In the genomic region with DNA sequence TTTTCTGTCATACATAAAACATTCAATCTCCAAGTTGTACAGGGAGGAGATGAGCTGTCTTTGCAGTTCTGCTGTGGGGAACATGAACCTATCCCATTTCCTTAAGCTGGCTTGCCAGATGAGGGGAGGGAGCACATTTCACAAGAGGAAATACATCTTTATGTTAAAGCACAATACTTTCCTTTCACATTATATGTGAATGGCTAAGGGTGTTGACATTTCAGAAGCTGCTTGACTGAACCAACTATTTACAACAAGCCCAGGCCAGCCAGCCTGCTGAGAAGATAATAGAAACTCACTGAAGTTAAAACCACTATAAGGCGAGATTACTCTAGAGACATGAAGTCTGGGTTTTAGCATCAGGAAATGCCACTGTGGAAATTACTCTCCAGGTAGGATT, we compare ENCODE assay signal across 28 mouse cellular contexts. TPM values are rescaled to one million over a fixed set of nuclear protein-coding genes. Genes with fewer than 3 reads are reported as not detected.
A peak's percentile ranks its signal among the peaks of the same experiment; 100 is the strongest.
DNase-seq lines count a peak whose midpoint lies in the region; ATAC-seq and TF ChIP-seq lines count a peak whose summit lies in the region.
"Had no signal": no experiment of that assay in that cellular context is flagged by ENCODE, and none has a peak within 500 bp of the region (broad histone marks: within the 10 kb centered on the region; RNA-seq: fewer than 3 reads in every experiment).

No protein-coding gene starts in this region.

- H3K4me2 ChIP-seq in lung, embryonic 14.5 days: no peak overlapping the region
- no peak overlapping the region for H3K4me2 ChIP-seq in embryonic facial prominence, embryonic 14.5 days (ENCODE audit: low read depth, low read length)
- H3K4me2 ChIP-seq: forebrain, embryonic 12.5 days; forebrain, embryonic 15.5 days; heart, embryonic 13.5 days; hindbrain, embryonic 15.5 days had no signal

- no peaks in the 10 kb centered on the region for H3K9me3 ChIP-seq in lung, embryonic 14.5 days (ENCODE audit: low read depth, low read length)
- no peaks in the 10 kb centered on the region for H3K9me3 ChIP-seq in embryonic facial prominence, embryonic 14.5 days (ENCODE audit: control insufficient read depth, low read length)
- H3K9me3 ChIP-seq: forebrain, embryonic 12.5 days; forebrain, embryonic 15.5 days; G1E; heart, embryonic 10.5 days; heart, embryonic 13.5 days; hindbrain, embryonic 15.5 days had no signal

- TF ChIP-seq CTCF in lung, embryonic 14.5 days (IDR thresholded peaks at IDR 0.05; ENCODE audit: low read depth): no peak

- 39% methylated on average over 1 of the region's 1 CpGs for WGBS in lung, embryonic 14.5 days
- WGBS in embryonic facial prominence, embryonic 14.5 days: 26% methylated on average over 1 of the region's 1 CpGs

- peak; percentile 16 for DNase-seq in lung, embryonic 14.5 days
- DNase-seq in lung, postnatal 4 days: no peak
- DNase-seq in 3T3-L1 (ENCODE audit: low read depth, low spot score) (peak; percentile 31), 416B (ENCODE audit: low read depth) (peak; percentile 54)
- DNase-seq in embryonic facial prominence, embryonic 14.5 days (ENCODE audit: low spot score): peak; percentile 72
- DNase-seq in c-Kit-positive CD71-positive TER-119-positive erythroid progenitor cells, embryonic 14.5 days (ENCODE audit: low spot score): no peak
- DNase-seq: adrenal gland, postnatal 10 days; adrenal gland, postnatal 36 days; B cell, adult 2 months; cerebellum, adult 11-12 months; cerebellum, adult 8-10 months; cerebellum, postnatal 10 days; cerebellum, postnatal 36 days; gastrocnemius, postnatal 10 days; gastrocnemius, postnatal 36 days; heart, adult 2 months; heart, postnatal 14 days; heart, postnatal 4 days had no signal

- H3K27ac ChIP-seq in lung, embryonic 14.5 days (ENCODE audit: low read depth): no peak overlapping the region
- no peak overlapping the region for H3K27ac ChIP-seq in embryonic facial prominence, embryonic 14.5 days (replicated peaks; ENCODE audit: low read depth, low read length)
- H3K27ac ChIP-seq: forebrain, embryonic 12.5 days; forebrain, embryonic 15.5 days; heart, adult 2 months; heart, embryonic 10.5 days; heart, embryonic 13.5 days; hindbrain, embryonic 15.5 days had no signal

- H3K4me1 ChIP-seq in lung, embryonic 14.5 days (ENCODE audit: insufficient read depth): no peaks in the 10 kb centered on the region
- H3K4me1 ChIP-seq in embryonic facial prominence, embryonic 14.5 days (ENCODE audit: control insufficient read depth, insufficient read depth, low read length): no peaks in the 10 kb centered on the region
- H3K4me1 ChIP-seq: forebrain, embryonic 12.5 days; forebrain, embryonic 15.5 days; heart, embryonic 13.5 days; hindbrain, embryonic 15.5 days had no signal

- H3K4me3 ChIP-seq in lung, embryonic 14.5 days (ENCODE audit: low read depth, low read length): no peak overlapping the region
- H3K4me3 ChIP-seq in embryonic facial prominence, embryonic 14.5 days (ENCODE audit: low read depth, low read length): no peak overlapping the region
- H3K4me3 ChIP-seq: erythroblast, embryonic 14.5 days; forebrain, embryonic 12.5 days; forebrain, embryonic 15.5 days; heart, adult 2 months; heart, embryonic 10.5 days; heart, embryonic 13.5 days; hindbrain, embryonic 15.5 days had no signal

- ATAC-seq in lung, embryonic 14.5 days (ENCODE audit: insufficient read depth): no peak
- ATAC-seq in embryonic facial prominence, embryonic 14.5 days (ENCODE audit: low read depth): peak; percentile 84; the same call in 1 of the 2 replicates
- ATAC-seq: forebrain, embryonic 15.5 days; intestine, postnatal 0 days; Patski had no signal

- no peak overlapping the region for H3K9ac ChIP-seq in lung, embryonic 14.5 days
- H3K9ac ChIP-seq in embryonic facial prominence, embryonic 14.5 days (ENCODE audit: low read depth, low read length): no peak overlapping the region
- H3K9ac ChIP-seq: forebrain, embryonic 12.5 days; forebrain, embryonic 15.5 days; heart, embryonic 13.5 days; hindbrain, embryonic 15.5 days had no signal

- no peaks in the 10 kb centered on the region for H3K36me3 ChIP-seq in lung, embryonic 14.5 days (ENCODE audit: insufficient read depth)
- H3K36me3 ChIP-seq in embryonic facial prominence, embryonic 14.5 days (ENCODE audit: control insufficient read depth, insufficient read depth, low read length): no peaks in the 10 kb centered on the region
- H3K36me3 ChIP-seq: forebrain, embryonic 12.5 days; forebrain, embryonic 15.5 days; G1E; heart, embryonic 10.5 days; heart, embryonic 13.5 days; hindbrain, embryonic 15.5 days had no signal

- H3K27me3 ChIP-seq in lung, embryonic 14.5 days (ENCODE audit: insufficient read depth, low read length): no peaks in the 10 kb centered on the region
- H3K27me3 ChIP-seq in embryonic facial prominence, embryonic 14.5 days (replicated peaks; ENCODE audit: control insufficient read depth, insufficient read depth, low read length): no peaks in the 10 kb centered on the region
- H3K27me3 ChIP-seq: CH12.LX; forebrain, embryonic 12.5 days; forebrain, embryonic 15.5 days; heart, embryonic 13.5 days; hindbrain, embryonic 15.5 days; Patski had no signal

RNA-seq across cellular contexts. Expression of gene Mdh1, which starts 11.1 kb away (rescaled TPM):
- polyA plus RNA-seq in lung, embryonic 14.5 days (2014; fragmentation: Nextera tagmentation; extraction: Ambion mirVana): 330 and 378 TPM in 2 replicates
- 401 and 437 TPM in 2 replicates for polyA plus RNA-seq in embryonic facial prominence, embryonic 14.5 days (2014; fragmentation: Nextera tagmentation; extraction: Ambion mirVana)

RNA-seq across cellular contexts. Expression of gene Wdpcp, which starts 11.3 kb away (rescaled TPM):
- polyA plus RNA-seq in lung, embryonic 14.5 days (2014; fragmentation: Nextera tagmentation; extraction: Ambion mirVana): 10.1 and 10.7 TPM in 2 replicates
- 9.0 and 10.3 TPM in 2 replicates for polyA plus RNA-seq in embryonic facial prominence, embryonic 14.5 days (2014; fragmentation: Nextera tagmentation; extraction: Ambion mirVana)
- polyA plus RNA-seq: erythroblast, embryonic 14.5 days had no signal

Comparison
In these comparisons a context has a peak if more than half of its experiments do, and no peak if none do; other contexts are left out.
1. DNase-seq: peak in lung, embryonic 14.5 days (single experiment), 3T3-L1 (single experiment), 416B (single experiment) and embryonic facial prominence, embryonic 14.5 days (single experiment); none in lung, postnatal 4 days (0 of 2) and c-Kit-positive CD71-positive TER-119-positive erythroid progenitor cells, embryonic 14.5 days (single experiment).